Mouse (Mus musculus) forebrain, embryonic 16.5 days (tissue): ENCODE results near the gene Chrna3. TPM values are rescaled to one million over a fixed set of nuclear protein-coding genes. Genes with fewer than 3 reads are reported as not detected.

Experiments
- ATAC-seq: fragments of 200-750 bp; cut with Nextera tagmentation; 2 replicates; pipeline ENCODE4 v1.8.0; 2017; ENCODE audit warnings: mild to moderate bottlenecking, moderate library complexity
- H3K27ac ChIP-seq: fragments of 300-500 bp; sonication (generic); 2 replicates; pipeline ENCODE4 v1.5.1; 2014; ENCODE audit warnings: low read length, control low read depth
- H3K27me3 ChIP-seq: fragments of 300-500 bp; sonication (generic); replicated peaks from 2 replicates; pipeline ENCODE4 v1.6.1; 2014; ENCODE audit warnings: low read length; ENCODE audit not compliant: control insufficient read depth, insufficient read depth
- H3K36me3 ChIP-seq: fragments of 300-500 bp; sonication (generic); 2 replicates; pipeline ENCODE4 v1.6.1; 2014; ENCODE audit not compliant: control insufficient read depth, insufficient read depth
- H3K4me1 ChIP-seq: fragments of 300-500 bp; sonication (generic); replicated peaks from 2 replicates; pipeline ENCODE4 v1.6.1; 2014; ENCODE audit warnings: low read length; ENCODE audit not compliant: control insufficient read depth, insufficient read depth
- H3K4me2 ChIP-seq: fragments of 300-500 bp; sonication (generic); 2 replicates; pipeline ENCODE4 v1.6.1; 2014; ENCODE audit warnings: mild to moderate bottlenecking, low read length, control low read depth
- H3K4me3 ChIP-seq: fragments of 300-500 bp; sonication (generic); replicated peaks from 2 replicates; pipeline ENCODE4 v1.5.1; 2014; ENCODE audit warnings: mild to moderate bottlenecking, low read length, control low read depth
- H3K9ac ChIP-seq: fragments of 300-500 bp; sonication (generic); replicated peaks from 2 replicates; pipeline ENCODE4 v1.6.1; 2014; ENCODE audit warnings: low read depth, low read length, control low read depth
- H3K9me3 ChIP-seq: fragments of 300-500 bp; sonication (generic); 2 replicates; pipeline ENCODE4 v1.6.1; 2016; ENCODE audit warnings: low read length; ENCODE audit not compliant: control insufficient read depth
- WGBS: fragments of 180-500 bp; shearing (Covaris S2); extraction: QIAGEN DNeasy Blood & Tissue Kit; methylation state at CpG from one replicate; pipeline ENCODE4 v1.1.7; 2014; 5-methylcytosine and 5-hydroxymethylcytosine counted together
- polyA plus RNA-seq: library from polyadenylated mRNA; unstranded; fragments of >200 nt; fragmentation: Nextera tagmentation; extraction: Ambion mirVana; gene quantifications from 2 replicates; pipeline ENCODE4 v1.2.1, GENCODE M21; 2015

Gene Chrna3
- polyA plus RNA-seq, 1 experiment from 2014 or later = 5.1 TPM

- Histone ChIP-seq H3K4me2 (no peak overlapping the region), H3K27ac (no peak overlapping the region), H3K27me3 (no peaks in the 10 kb centered on the region), H3K4me1 (no peaks in the 10 kb centered on the region), H3K9me3 (no peaks in the 10 kb centered on the region), H3K4me3 (no peak overlapping the region), H3K36me3 (no peaks in the 10 kb centered on the region), H3K9ac (no peak overlapping the region)
- WGBS = 54% methylated on average over 8 of the region's 8 CpGs
- ATAC-seq = no peak
These were observed 56.3 kb downstream of the Chrna3 start for GRCm38 (mm10) chr9:54969972-54970637.

- no peak overlapping the region for H3K9ac ChIP-seq
- no peak overlapping the region for H3K27ac ChIP-seq
- H3K27me3 ChIP-seq = no peaks in the 10 kb centered on the region
- H3K4me2 ChIP-seq = no peak overlapping the region
- H3K4me3 ChIP-seq = no peak overlapping the region
- no peaks in the 10 kb centered on the region for H3K4me1 ChIP-seq
- no peak for ATAC-seq
- H3K36me3 ChIP-seq = peaks cover 6% of the 10 kb centered on the region
- no peaks in the 10 kb centered on the region for H3K9me3 ChIP-seq
These were observed 62.7 kb downstream of the Chrna3 start for GRCm38 (mm10) chr9:54963669-54964068.

- no peak for ATAC-seq
- H3K4me1 ChIP-seq = no peaks in the 10 kb centered on the region
- WGBS = 93% methylated on average over 4 of the region's 4 CpGs
- H3K27me3 ChIP-seq = no peaks in the 10 kb centered on the region
- no peak overlapping the region for H3K4me3 ChIP-seq
- H3K27ac ChIP-seq = no peak overlapping the region
- H3K9me3 ChIP-seq = no peaks in the 10 kb centered on the region
- peaks cover 21% of the 10 kb centered on the region for H3K36me3 ChIP-seq
- no peak overlapping the region for H3K4me2 ChIP-seq
- no peak overlapping the region for H3K9ac ChIP-seq
These were observed 65.3 kb downstream of the Chrna3 start for GRCm38 (mm10) chr9:54961059-54961458.

Other genes starting within 250 kb of the Chrna3 start
- 53.5 and 60.9 TPM in 2 replicates for gene Ireb2, start 162.8 kb downstream of the Chrna3 start, polyA plus RNA-seq
- gene Hykk, start 109.3 kb downstream of the Chrna3 start, polyA plus RNA-seq = 1.5 and 1.6 TPM in 2 replicates
- gene Psma4, start 75.8 kb downstream of the Chrna3 start, polyA plus RNA-seq = 287 and 291 TPM in 2 replicates
- gene AY074887, start 75.6 kb downstream of the Chrna3 start, polyA plus RNA-seq = 0.86 and 1.2 TPM in 2 replicates
- gene Chrna5, start 45.7 kb downstream of the Chrna3 start, polyA plus RNA-seq = 0.85 and 1.2 TPM in 2 replicates
- 0.35 and 0.41 TPM in 2 replicates for gene Chrnb4, start 22.2 kb upstream of the Chrna3 start, polyA plus RNA-seq
- gene Ube2q2, start 122.3 kb upstream of the Chrna3 start, polyA plus RNA-seq = 36.0 and 39.7 TPM in 2 replicates
- 91.4 and 93.5 TPM in 2 replicates for gene Fbxo22, start 182.4 kb upstream of the Chrna3 start, polyA plus RNA-seq